Mouse (Mus musculus) midbrain, embryonic 11.5 days (tissue): ENCODE data around the gene Cpa2. TPM values are rescaled to one million over a fixed set of nuclear protein-coding genes. Genes with fewer than 3 reads are reported as not detected.

Experiments used
- ATAC-seq: fragments of 200-750 bp; cut with Nextera tagmentation; 2 replicates; pipeline ENCODE4 v1.8.0; 2017; ENCODE audit warnings: moderate TSS enrichment, moderate library complexity; ENCODE audit not compliant: low FRiP score
- DNase-seq: peaks from one replicate; pipeline ENCODE4 v3.0.0; 2015; ENCODE audit warnings: low spot score; ENCODE audit errors: missing footprints
- H3K27ac ChIP-seq: fragments of 300-500 bp; sonication (generic); 2 replicates; pipeline ENCODE4 v1.5.1; 2014; ENCODE audit warnings: low read depth, low read length
- H3K27me3 ChIP-seq: fragments of 300-500 bp; sonication (generic); 2 replicates; pipeline ENCODE4 v1.6.1; 2014; ENCODE audit warnings: mild to moderate bottlenecking, low read length, moderate library complexity, mixed read lengths; ENCODE audit not compliant: control insufficient read depth, insufficient read depth
- H3K36me3 ChIP-seq: fragments of 300-500 bp; sonication (generic); 2 replicates; pipeline ENCODE4 v1.6.1; 2014; ENCODE audit warnings: mild to moderate bottlenecking, low read length, moderate library complexity, mixed read lengths; ENCODE audit not compliant: control insufficient read depth, insufficient read depth
- H3K4me1 ChIP-seq: fragments of 300-500 bp; sonication (generic); 2 replicates; pipeline ENCODE4 v1.6.1; 2014; ENCODE audit warnings: low read length; ENCODE audit not compliant: control insufficient read depth, insufficient read depth
- H3K4me2 ChIP-seq: fragments of 300-500 bp; sonication (generic); 2 replicates; pipeline ENCODE4 v1.6.1; 2014; ENCODE audit warnings: mild to moderate bottlenecking, moderate library complexity
- H3K4me3 ChIP-seq: fragments of 300-500 bp; sonication (generic); 2 replicates; pipeline ENCODE4 v1.5.1; 2014; ENCODE audit warnings: low read depth, low read length
- H3K9ac ChIP-seq: fragments of 300-500 bp; sonication (generic); 2 replicates; pipeline ENCODE4 v1.6.1; 2014; ENCODE audit warnings: low read length
- H3K9me3 ChIP-seq: fragments of 300-500 bp; sonication (generic); 2 replicates; pipeline ENCODE4 v1.6.1; 2016; ENCODE audit warnings: low read length; ENCODE audit not compliant: control insufficient read depth
- WGBS: fragments of 180-500 bp; shearing (Covaris S2); extraction: QIAGEN DNeasy Blood & Tissue Kit; methylation state at CpG from one replicate; pipeline ENCODE4 v1.1.7; 2014; 5-methylcytosine and 5-hydroxymethylcytosine counted together
- polyA plus RNA-seq: library from polyadenylated mRNA; unstranded; fragments of >200 nt; fragmentation: Nextera tagmentation; extraction: Ambion mirVana; gene quantifications from 2 replicates; pipeline ENCODE4 v1.2.1, GENCODE M21; 2014

The Cpa2 gene
- polyA plus RNA-seq, 1 experiment from 2014 or later = 15.5 TPM

DNA sequence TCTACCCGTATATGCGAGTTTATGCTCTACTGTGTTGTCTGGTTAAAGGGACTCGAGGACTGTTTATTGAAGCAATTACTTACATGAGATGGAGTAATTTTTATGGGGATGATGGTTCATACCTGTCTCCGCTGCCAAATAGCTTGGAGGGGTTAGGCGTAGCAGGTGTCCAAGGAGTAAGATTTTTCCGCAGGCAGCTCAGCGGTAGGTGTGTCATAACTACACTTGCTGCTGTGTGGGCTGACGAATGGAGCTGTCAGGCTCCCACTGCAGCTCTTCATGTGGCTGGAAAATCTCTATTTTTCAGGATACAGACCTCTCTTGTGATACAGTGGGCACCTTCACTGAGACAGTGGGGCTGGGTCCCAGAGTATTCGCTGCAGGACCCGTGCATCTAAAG lies 27.9 kb downstream of the Cpa2 start:
- H3K36me3 ChIP-seq = no peaks in the 10 kb centered on the region
- no peak for ATAC-seq
- DNase-seq = no peak
- H3K27ac ChIP-seq = no peak overlapping the region
- WGBS = 90% methylated on average over 10 of the region's 10 CpGs
- no peaks in the 10 kb centered on the region for H3K27me3 ChIP-seq
- H3K4me1 ChIP-seq = peaks cover 9% of the 10 kb centered on the region
- H3K4me3 ChIP-seq = no peak overlapping the region
- no peak overlapping the region for H3K9ac ChIP-seq
- no peaks in the 10 kb centered on the region for H3K9me3 ChIP-seq
- H3K4me2 ChIP-seq = no peak overlapping the region

DNA sequence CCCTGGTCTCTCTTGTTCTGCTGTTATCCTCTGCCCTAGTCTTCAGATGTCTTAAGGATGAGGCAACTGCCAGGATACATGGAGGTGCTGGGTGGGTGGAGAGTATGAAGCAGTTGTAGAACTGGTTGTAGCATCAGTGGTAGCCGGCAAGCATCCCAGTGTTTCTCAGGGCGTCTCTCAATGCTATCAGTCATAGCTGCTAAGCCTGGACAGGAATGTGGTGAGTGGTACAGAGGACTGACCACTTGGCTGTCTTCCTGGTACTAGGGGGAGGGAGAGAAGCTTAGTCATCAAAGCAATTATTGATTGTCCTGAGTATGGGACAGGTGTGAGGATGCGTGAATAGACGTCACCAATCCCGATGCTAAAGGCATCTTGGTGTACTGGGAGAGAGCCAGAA lies 28.6 kb downstream of the Cpa2 start:
- ATAC-seq (no peak), DNase-seq (no peak)
- no peaks in the 10 kb centered on the region for H3K9me3 ChIP-seq
- H3K4me2 ChIP-seq = no peak overlapping the region
- H3K4me1 ChIP-seq = peaks cover 9% of the 10 kb centered on the region
- H3K27ac ChIP-seq = no peak overlapping the region
- no peaks in the 10 kb centered on the region for H3K27me3 ChIP-seq
- H3K4me3 ChIP-seq = no peak overlapping the region
- 91% methylated on average over 5 of the region's 5 CpGs for whole genome bisulfite sequencing
- no peaks in the 10 kb centered on the region for H3K36me3 ChIP-seq
- H3K9ac ChIP-seq = no peak overlapping the region

DNA sequence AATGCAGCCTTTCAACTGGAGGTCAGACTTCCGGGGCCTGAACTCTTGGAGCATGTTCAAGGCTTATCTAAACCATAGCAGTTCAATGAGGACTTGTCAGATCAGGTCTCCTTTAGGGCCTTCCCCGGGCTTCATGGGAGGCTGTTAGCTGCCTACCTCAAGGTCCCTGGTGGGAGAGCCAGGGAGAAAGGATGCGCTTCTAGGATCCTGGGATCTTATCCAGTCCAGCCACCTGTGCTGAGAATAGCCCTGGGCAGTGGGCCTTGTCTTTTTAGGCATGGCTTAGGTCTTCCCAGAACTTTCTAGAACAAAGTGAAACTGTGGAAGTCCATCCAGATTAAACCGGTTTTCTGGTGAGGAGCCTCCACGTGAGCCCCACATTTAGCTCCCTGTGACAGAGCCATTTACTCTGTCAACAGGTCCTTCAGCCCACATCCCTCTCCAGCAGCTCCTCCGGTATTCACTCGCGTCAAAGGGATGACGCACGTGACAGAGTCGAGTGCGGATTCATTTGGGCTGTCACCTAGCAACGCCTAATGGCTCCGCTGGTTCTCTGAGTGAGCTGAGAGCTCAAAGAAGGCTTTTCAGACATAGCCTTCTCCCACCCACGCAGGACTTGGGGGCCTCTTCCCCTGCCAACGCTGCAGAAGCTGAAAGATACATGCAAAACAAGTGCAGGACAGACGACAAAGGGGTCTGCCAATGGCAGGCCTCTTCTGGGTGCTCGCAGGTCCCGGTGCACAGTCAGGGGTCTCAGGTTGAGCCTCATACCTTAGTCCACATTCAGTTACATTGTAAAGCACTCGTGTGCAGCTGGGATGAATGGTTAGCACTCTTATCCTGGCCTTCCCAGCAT lies 31.3 kb downstream of the Cpa2 start:
- ATAC-seq = peak; percentile 91
- Histone ChIP-seq H3K4me2 (no peak overlapping the region), H3K9ac (no peak overlapping the region), H3K4me3 (no peak overlapping the region), H3K36me3 (no peaks in the 10 kb centered on the region), H3K27ac (peak overlapping the region; percentile 64), H3K9me3 (no peaks in the 10 kb centered on the region), H3K27me3 (no peaks in the 10 kb centered on the region), H3K4me1 (peaks cover 9% of the 10 kb centered on the region)
- peak; percentile 92 for DNase-seq
- 35% methylated on average over 20 of the region's 20 CpGs for WGBS

DNA sequence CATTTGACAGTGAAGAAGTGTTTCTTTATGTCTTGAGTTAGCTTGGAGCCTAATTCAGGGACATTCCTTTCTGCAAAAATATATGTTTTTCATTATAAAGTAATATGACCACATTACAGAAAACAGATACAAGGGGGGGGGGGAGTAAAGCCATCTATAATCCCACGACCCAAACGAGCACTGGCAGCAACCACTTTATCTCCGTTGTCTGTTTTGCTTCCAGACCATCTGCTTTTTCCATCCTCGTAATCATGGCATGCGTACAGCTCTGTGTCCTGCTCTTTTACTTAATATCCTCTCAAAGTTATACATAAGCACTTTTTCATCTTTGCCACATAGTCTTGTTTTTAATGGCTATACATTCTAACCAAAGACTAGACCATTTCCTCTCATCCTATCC lies 32.0 kb downstream of the Cpa2 start:
- ATAC-seq = no peak
- H3K36me3 ChIP-seq = no peaks in the 10 kb centered on the region
- no peak overlapping the region for H3K9ac ChIP-seq
- H3K4me2 ChIP-seq = no peak overlapping the region
- no peak overlapping the region; the same call in 1 of the 2 replicates for H3K27ac ChIP-seq
- no peak overlapping the region for H3K4me3 ChIP-seq
- H3K4me1 ChIP-seq = peaks cover 9% of the 10 kb centered on the region
- DNase-seq = no peak
- 81% methylated on average over 5 of the region's 5 CpGs for WGBS
- no peaks in the 10 kb centered on the region for H3K27me3 ChIP-seq
- H3K9me3 ChIP-seq = no peaks in the 10 kb centered on the region

DNA sequence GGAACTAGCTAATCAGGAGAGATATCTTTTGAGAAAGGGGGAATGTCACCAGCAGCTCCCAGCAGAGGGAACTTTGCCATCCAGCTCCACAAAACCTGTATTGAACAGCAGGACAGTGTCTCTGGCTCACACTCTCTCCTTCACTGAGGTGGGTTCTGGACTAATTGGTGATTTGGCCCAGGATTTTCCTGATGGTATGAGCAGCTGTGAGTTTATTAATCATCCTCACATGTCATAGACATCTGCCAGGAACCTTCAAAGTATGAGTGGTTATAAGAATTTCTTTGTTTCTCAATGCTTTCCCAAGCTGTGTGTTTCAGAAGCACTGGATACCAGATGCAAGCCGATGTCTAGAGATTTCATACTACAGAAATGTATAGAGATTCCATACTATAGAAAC lies 33.6 kb downstream of the Cpa2 start:
- Histone ChIP-seq H3K27ac (no peak overlapping the region), H3K4me1 (peaks cover 9% of the 10 kb centered on the region), H3K36me3 (no peaks in the 10 kb centered on the region), H3K27me3 (no peaks in the 10 kb centered on the region), H3K4me3 (no peak overlapping the region), H3K4me2 (no peak overlapping the region), H3K9ac (no peak overlapping the region), H3K9me3 (no peaks in the 10 kb centered on the region)
- ATAC-seq (no peak), DNase-seq (no peak)
- 96% methylated on average over 1 of the region's 1 CpGs for WGBS

DNA sequence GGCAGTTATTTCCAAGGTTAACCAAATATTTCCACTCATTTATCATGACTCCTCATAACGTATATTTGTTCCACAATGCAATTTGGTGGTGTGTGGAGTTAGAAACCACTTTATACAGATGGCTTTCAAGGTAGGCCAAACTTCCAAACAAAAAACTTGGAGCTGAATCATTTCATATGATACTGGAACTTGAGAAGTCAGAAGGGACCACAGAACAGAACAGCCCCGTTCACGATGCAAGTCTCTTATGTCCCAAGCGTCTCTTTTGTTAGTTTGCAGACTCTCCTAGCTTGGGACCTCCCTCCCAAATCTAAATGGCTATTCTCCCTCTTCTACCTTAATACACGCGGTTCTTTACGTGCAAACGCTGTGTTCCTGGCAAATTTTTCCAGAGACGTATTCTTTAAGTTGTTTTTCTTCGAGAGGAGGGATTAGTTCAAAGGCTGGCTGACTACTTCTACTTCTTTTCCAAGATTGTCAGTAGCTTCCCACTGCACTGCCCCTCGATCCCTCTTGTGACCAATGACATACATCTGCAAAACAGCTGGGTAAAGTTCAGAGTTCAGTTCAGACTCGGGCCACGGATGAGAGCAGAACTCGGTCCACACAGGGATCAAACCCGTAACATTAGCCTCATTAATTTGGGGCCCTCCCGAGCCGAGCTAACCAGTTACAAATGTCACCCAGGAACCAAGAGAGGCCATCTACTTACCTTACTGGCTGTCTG lies 35.3 kb downstream of the Cpa2 start:
- no peaks in the 10 kb centered on the region for H3K9me3 ChIP-seq
- no peak overlapping the region for H3K9ac ChIP-seq
- no peak overlapping the region for H3K27ac ChIP-seq
- ATAC-seq (no peak), DNase-seq (no peak)
- 82% methylated on average over 17 of the region's 17 CpGs for WGBS
- H3K27me3 ChIP-seq = no peaks in the 10 kb centered on the region
- H3K4me1 ChIP-seq = peaks cover 18% of the 10 kb centered on the region
- H3K4me3 ChIP-seq = no peak overlapping the region
- no peak overlapping the region for H3K4me2 ChIP-seq
- no peaks in the 10 kb centered on the region for H3K36me3 ChIP-seq

DNA sequence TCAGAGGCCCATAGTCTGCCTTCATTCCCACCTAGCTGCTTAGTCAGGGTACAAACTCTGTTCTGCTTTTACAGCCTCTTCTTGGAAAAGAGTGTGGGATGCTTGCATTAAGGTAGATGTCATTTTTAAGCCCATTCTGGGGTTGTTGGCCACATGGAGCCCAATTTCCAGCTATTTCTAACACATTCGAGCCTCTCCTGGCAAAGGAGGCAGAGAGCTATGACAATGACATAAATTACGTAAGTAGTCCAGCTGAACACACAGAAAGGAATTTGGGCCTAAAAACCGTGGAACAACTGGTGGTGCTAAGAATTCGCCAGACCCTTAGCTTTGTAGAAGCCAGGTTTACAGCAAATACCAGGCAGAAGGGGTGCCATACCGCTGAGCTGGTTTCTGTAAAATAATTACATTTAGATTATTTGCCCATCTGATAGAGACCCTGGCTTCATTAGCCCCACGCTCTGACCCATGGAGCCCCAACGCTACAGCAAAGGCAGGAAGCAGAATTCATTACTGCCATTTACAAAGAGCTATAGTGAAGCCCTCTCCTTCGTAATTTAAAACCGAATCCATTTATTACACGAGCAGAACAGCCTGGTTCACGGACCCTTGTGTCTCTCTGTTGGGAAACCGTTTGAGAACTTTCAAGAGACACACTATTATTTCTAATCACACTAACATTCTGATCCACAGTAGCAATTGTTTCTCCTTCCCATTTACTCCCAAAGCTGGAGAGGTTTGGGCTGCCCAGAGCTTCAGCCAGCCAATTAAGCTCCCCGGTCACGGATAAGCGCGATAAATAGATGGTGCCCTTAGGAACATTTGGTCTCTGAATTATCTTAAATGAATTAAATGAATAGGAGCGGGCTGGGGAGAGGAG lies 38.8 kb downstream of the Cpa2 start:
- H3K27me3 ChIP-seq = no peaks in the 10 kb centered on the region
- H3K36me3 ChIP-seq = no peaks in the 10 kb centered on the region
- H3K9ac ChIP-seq = no peak overlapping the region
- DNase-seq (peak; percentile 88), ATAC-seq (peak; percentile 38)
- H3K4me1 ChIP-seq = peaks cover 8% of the 10 kb centered on the region
- no peaks in the 10 kb centered on the region for H3K9me3 ChIP-seq
- no peak overlapping the region for H3K4me3 ChIP-seq
- 65% methylated on average over 17 of the region's 17 CpGs for WGBS
- H3K27ac ChIP-seq = peak overlapping the region; percentile 53
- no peak overlapping the region for H3K4me2 ChIP-seq

DNA sequence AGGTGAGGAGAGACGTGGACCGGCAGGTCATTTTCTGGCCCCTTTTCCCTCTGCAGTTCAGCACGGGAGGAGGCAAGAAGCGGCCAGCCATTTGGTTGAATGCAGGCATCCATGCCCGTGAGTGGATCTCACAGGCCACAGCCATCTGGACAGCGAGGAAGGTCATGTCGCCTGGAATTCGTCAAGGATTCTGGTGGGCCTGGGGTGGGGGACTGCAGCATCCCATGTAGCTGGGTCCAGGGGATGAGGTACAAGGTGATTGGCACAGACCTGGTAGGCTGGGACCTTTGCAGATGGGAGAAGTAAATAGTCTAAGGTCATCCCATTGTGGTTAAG lies 39.4 kb downstream of the Cpa2 start:
- peak overlapping the region; percentile 53 for H3K27ac ChIP-seq
- no peaks in the 10 kb centered on the region for H3K27me3 ChIP-seq
- peaks cover 8% of the 10 kb centered on the region for H3K4me1 ChIP-seq

More for the DNA sequence above, 39.4 kb downstream of the Cpa2 start:
- Histone ChIP-seq H3K4me2 (no peak overlapping the region), H3K4me3 (no peak overlapping the region), H3K36me3 (no peaks in the 10 kb centered on the region), H3K9ac (no peak overlapping the region), H3K9me3 (no peaks in the 10 kb centered on the region)
- 69% methylated on average over 8 of the region's 8 CpGs for WGBS
- no peak for DNase-seq
- ATAC-seq = peak; percentile 52; the same call in 1 of the 2 replicates
